Mouse (Mus musculus) MEL (cell line): ENCODE measurements around the gene Leng1.
A peak's percentile ranks its signal among the peaks of the same experiment; 100 is the strongest.

Source experiments
- CHD2 ChIP-seq: IDR thresholded peaks from 2 replicates; pipeline ENCODE4 v1.6.1; 2011; ENCODE audit warnings: low read length, improper control_type of control experiment
- ELF1 ChIP-seq: IDR thresholded peaks from 2 replicates; pipeline ENCODE4 v1.6.1; 2014; ENCODE audit warnings: low read depth, mild to moderate bottlenecking, inconsistent platforms, low read length, improper control_type of control experiment, moderate library complexity
- GATA1 ChIP-seq: IDR thresholded peaks from 2 replicates; pipeline ENCODE4 v1.6.1; 2011; ENCODE audit warnings: low read depth, low read length, improper control_type of control experiment
- KAT2A ChIP-seq: conservative IDR thresholded peaks from 2 replicates; pipeline ENCODE4 v1.6.1; 2012; ENCODE audit warnings: low read depth, low read length, improper control_type of control experiment, inconsistent platforms
- MAX ChIP-seq: IDR thresholded peaks from 2 replicates; pipeline ENCODE4 v1.6.1; 2011; ENCODE audit warnings: low read length, improper control_type of control experiment
- RCOR1 ChIP-seq: IDR thresholded peaks from 2 replicates; pipeline ENCODE4 v1.6.1; 2012; ENCODE audit warnings: low read depth, mild to moderate bottlenecking, inconsistent platforms, low read length, improper control_type of control experiment

DNA sequence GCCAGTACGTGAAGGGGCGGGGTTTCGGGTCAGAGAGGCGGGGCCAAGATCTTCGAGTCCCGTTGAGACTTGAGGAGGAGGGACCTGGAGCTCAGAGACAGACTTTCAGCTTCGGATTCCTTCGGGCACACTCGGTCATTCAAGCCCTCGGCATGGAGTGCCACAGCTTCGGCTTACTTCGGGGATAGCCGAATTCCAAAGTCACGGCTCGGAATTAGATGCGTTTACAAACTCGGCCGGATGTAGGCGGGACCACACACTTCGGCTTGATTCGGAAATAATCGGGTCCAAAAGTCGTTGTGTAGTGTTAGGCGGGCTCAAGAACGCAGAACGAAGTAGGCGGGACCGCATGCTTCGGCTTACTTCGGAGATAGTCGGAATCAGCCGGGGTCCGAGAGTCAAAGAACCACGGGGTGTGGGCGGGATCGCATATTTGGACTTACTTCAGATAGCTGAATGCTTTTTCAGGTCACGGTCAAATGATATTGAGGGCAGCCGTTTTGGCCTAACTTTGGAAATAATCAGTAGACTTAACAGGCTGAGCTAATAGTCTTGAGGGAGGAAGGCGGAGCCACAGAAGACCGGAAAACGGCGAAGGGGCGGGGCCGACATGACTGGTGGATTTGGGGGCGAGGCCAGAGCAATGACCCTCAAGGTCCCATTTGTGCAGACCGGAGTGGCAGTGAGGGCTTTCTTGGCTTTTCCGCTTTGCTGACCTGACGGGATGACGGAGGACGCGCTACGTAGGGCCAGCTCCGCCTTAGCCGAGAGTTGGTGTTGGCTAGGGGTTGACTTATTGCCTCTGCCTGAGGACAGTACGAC lies 27.6 kb upstream of the Leng1 start, which contains the start of gene Mboat7:
- no peak for TF ChIP-seq CHD2
- TF ChIP-seq GATA1, result no peak
- TF ChIP-seq KAT2A, result no peak; the same call in none of the 2 replicates
- no peak for TF ChIP-seq RCOR1
- peak; percentile 61 for TF ChIP-seq MAX
- TF ChIP-seq ELF1, result peak; percentile 56
